Mouse (Mus musculus): ENCODE data around the gene Ccdc126. TPM values are rescaled to one million over a fixed set of nuclear protein-coding genes. Genes with fewer than 3 reads are reported as not detected.
"Not testable (repeated sequence)": the region's sequence is repeated elsewhere in the genome, so short reads cannot be mapped to it uniquely, and the experiment has no call there.

The Ccdc126 gene
- polyA plus RNA-seq, 1 experiment from 2014 or later, result 11.9 TPM

DNA sequence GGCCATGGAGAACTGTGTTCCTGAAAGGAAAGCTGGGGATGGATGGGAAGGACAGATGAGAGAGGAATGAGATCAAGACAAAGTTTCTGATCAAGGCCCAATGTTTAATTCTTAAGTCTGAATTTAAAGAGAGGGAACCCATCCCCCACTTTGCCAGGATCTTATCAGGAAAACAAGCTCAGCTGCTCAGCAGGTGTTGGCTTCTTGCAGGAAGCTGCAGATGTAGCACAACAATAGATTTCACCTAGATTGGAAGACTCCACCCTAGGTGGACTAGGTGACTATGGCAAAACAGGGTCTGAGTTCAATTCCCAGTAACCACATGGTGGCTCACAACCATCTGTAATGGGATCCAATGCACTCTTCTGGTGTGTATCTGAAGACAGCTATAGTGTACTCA, 20.8 kb upstream of the Ccdc126 start:
- H3K36me3 ChIP-seq (ENCODE audit: control insufficient read depth, insufficient read depth, low read length), result no peaks in the 10 kb centered on the region
- no peak overlapping the region for H3K9ac ChIP-seq (ENCODE audit: low read depth, low read length)
- H3K4me2 ChIP-seq (replicated peaks; ENCODE audit: low read depth, low read length), result no peak overlapping the region
- ATAC-seq (ENCODE audit: low FRiP score, low TSS enrichment), result no peak
- H3K9me3 ChIP-seq (ENCODE audit: control insufficient read depth, low read length), result no peaks in the 10 kb centered on the region
- no peak overlapping the region for H3K4me3 ChIP-seq (ENCODE audit: low read length)
- H3K4me1 ChIP-seq (ENCODE audit: control insufficient read depth, insufficient read depth, low read length), result no peaks in the 10 kb centered on the region
- no peak overlapping the region for H3K27ac ChIP-seq (ENCODE audit: low read depth, low read length)
- H3K27me3 ChIP-seq (ENCODE audit: control insufficient read depth, insufficient read depth, low read length), result no peaks in the 10 kb centered on the region

DNA sequence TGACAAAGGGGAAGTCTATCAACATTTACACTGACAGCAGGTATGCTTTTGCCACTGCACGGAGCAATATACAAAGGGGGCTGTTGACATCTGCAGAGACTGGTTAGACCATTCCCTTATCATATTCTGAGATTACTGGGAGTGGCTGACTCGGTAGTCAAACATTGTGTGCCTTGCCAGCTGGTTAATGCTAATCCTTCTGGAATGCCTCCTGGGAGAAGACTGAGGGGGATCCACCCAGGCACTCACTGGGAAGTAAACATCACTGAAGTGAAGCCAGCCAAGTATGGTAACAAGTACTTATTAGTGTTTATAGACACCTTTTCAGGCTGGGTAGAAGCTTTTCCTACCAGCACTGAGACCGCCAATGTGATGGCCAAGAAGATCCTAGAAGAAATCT, 4.3 kb upstream of the Ccdc126 start:
- WGBS, result 68% methylated on average over 3 of the region's 3 CpGs
- H3K27me3 ChIP-seq (ENCODE audit: control insufficient read depth, insufficient read depth, low read length); H3K27ac ChIP-seq (ENCODE audit: low read depth, low read length); H3K4me3 ChIP-seq (ENCODE audit: low read length); H3K4me2 ChIP-seq (replicated peaks; ENCODE audit: low read depth, low read length); H3K4me1 ChIP-seq (ENCODE audit: control insufficient read depth, insufficient read depth, low read length); H3K36me3 ChIP-seq (ENCODE audit: control insufficient read depth, insufficient read depth, low read length); ATAC-seq (ENCODE audit: low FRiP score, low TSS enrichment); H3K9ac ChIP-seq (ENCODE audit: low read depth, low read length); H3K9me3 ChIP-seq (ENCODE audit: control insufficient read depth, low read length): not testable (repeated sequence)

DNA sequence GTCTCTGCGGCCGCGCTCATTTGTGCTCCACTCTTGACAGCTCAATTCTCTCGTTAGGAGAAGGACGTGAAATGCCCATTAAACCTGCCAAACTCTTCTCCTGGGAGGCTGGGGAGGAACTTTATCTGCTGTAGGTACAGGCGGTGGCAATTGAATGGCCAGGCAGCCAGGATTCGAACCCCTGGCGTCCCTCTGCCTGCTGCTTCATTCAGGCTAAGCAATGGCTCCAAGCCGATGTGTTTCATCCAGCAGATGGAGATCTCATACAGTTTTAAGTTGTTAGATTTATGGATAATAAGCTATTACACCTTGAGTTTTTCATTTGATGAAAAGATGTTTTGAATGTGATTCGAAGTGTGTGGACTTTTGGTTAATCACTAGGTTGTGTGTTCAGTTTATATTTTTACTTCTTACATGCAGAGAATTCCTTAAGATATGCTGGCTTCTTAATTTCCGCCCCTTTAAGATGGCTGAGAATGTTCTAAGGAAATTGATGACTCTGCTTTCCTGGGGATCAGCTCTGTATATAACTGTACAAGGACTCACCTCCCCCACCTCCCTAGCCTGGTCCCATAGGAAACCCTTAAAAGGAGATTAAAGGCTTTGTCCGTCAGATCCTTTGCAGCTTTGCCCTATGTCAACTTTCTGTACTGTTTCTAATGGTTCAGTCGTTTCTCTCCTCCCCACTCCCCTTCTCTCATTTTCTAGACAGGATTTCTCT, 681 bp downstream of the Ccdc126 start:
- 10% methylated on average over 13 of the region's 13 CpGs for WGBS
- H3K9ac ChIP-seq (ENCODE audit: low read depth, low read length), result peak overlapping the region; percentile 79
- H3K9me3 ChIP-seq (ENCODE audit: control insufficient read depth, low read length), result no peaks in the 10 kb centered on the region
- peak overlapping the region; percentile 59 for H3K4me3 ChIP-seq (ENCODE audit: low read length)
- ATAC-seq (ENCODE audit: low FRiP score, low TSS enrichment), result no peak
- H3K4me2 ChIP-seq (replicated peaks; ENCODE audit: low read depth, low read length), result peak overlapping the region; percentile 64
- H3K36me3 ChIP-seq (ENCODE audit: control insufficient read depth, insufficient read depth, low read length), result no peaks in the 10 kb centered on the region
- peaks cover 11% of the 10 kb centered on the region; the same call in 1 of the 2 replicates for H3K4me1 ChIP-seq (ENCODE audit: control insufficient read depth, insufficient read depth, low read length)
- H3K27me3 ChIP-seq (ENCODE audit: control insufficient read depth, insufficient read depth, low read length), result no peaks in the 10 kb centered on the region
- H3K27ac ChIP-seq (ENCODE audit: low read depth, low read length), result peak overlapping the region; percentile 25

DNA sequence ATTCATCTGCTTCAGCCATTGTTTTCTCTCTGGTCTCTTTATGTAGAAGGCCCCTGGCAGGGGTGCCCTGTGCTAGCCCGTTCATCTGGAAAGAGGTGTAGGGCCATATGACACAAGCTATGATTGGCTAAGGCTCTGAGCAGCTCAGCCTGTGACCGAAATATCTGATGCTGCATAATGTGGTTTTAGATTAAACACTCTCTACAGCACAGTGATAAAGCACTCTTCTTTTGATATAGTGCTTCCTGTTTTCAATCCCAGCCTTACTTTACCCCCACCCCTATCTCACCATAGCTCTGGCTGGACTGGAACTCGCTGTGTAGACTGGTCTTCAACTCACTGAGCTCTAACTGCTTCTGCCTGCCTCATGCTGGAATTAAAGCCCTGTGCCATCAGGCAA, 2.3 kb downstream of the Ccdc126 start:
- no peak overlapping the region for H3K9ac ChIP-seq (ENCODE audit: low read depth, low read length)
- no peak overlapping the region for H3K4me2 ChIP-seq (replicated peaks; ENCODE audit: low read depth, low read length)
- no peaks in the 10 kb centered on the region for H3K27me3 ChIP-seq (ENCODE audit: control insufficient read depth, insufficient read depth, low read length)
- no peak overlapping the region for H3K27ac ChIP-seq (ENCODE audit: low read depth, low read length)
- no peak for ATAC-seq (ENCODE audit: low FRiP score, low TSS enrichment)
- H3K4me1 ChIP-seq (ENCODE audit: control insufficient read depth, insufficient read depth, low read length), result peaks cover 11% of the 10 kb centered on the region; the same call in 1 of the 2 replicates
- no peaks in the 10 kb centered on the region for H3K9me3 ChIP-seq (ENCODE audit: control insufficient read depth, low read length)
- no peak overlapping the region for H3K4me3 ChIP-seq (ENCODE audit: low read length)
- 70% methylated on average over 3 of the region's 3 CpGs for WGBS
- no peaks in the 10 kb centered on the region for H3K36me3 ChIP-seq (ENCODE audit: control insufficient read depth, insufficient read depth, low read length)

DNA sequence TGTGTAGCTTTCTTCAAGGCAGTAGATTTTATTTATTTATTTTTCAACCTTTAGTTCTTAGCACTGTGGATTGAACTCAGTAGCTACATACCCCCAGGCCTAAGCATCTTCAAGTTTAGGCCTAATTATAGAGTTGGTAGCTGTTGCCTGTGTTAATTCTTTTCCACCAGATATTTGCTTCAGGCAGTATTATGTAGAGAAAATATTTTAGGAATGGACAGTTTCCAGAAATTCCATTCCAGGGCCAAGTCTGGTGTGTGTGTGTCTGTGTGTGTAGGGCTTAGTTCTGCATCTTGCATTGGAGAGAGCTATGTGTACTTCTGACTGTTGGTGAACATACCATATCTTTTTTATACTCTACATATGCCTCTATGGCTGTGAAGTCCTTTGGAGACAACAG, 3.0 kb downstream of the Ccdc126 start:
- Histone ChIP-seq H3K4me1 (ENCODE audit: control insufficient read depth, insufficient read depth, low read length) (peaks cover 11% of the 10 kb centered on the region; the same call in 1 of the 2 replicates), H3K27ac (ENCODE audit: low read depth, low read length) (no peak overlapping the region), H3K27me3 (ENCODE audit: control insufficient read depth, insufficient read depth, low read length) (no peaks in the 10 kb centered on the region)

DNA sequence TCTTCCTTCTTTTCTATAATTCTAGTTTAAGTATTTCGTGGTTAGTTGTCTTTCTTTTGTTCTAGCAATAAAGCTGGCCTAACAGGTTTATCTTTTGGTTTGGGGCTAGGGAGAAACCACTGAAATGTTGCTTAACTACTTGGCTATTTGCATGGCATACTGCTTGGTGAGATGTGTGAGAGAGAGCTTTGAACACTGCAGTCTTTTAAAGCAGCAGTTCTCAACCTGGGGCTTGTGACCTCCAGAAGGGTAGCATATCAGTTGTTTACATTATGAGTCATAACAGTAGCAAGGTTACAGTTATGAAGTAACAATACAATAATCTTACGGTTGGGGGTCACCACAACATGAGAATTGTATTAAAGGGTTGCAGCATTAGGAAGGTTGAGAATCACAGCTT, 3.9 kb downstream of the Ccdc126 start:
- 69% methylated on average over 2 of the region's 2 CpGs for WGBS
- Histone ChIP-seq H3K4me1 (ENCODE audit: control insufficient read depth, insufficient read depth, low read length) (peaks cover 11% of the 10 kb centered on the region; the same call in 1 of the 2 replicates), H3K9me3 (ENCODE audit: control insufficient read depth, low read length) (no peaks in the 10 kb centered on the region), H3K4me2 (replicated peaks; ENCODE audit: low read depth, low read length) (no peak overlapping the region), H3K4me3 (ENCODE audit: low read length) (no peak overlapping the region), H3K27me3 (ENCODE audit: control insufficient read depth, insufficient read depth, low read length) (no peaks in the 10 kb centered on the region), H3K9ac (ENCODE audit: low read depth, low read length) (no peak overlapping the region), H3K27ac (ENCODE audit: low read depth, low read length) (no peak overlapping the region), H3K36me3 (ENCODE audit: control insufficient read depth, insufficient read depth, low read length) (no peaks in the 10 kb centered on the region)
- ATAC-seq (ENCODE audit: low FRiP score, low TSS enrichment), result no peak

More for the DNA sequence above, 3.0 kb downstream of the Ccdc126 start:
- no peak for ATAC-seq (ENCODE audit: low FRiP score, low TSS enrichment)
- Histone ChIP-seq H3K4me2 (replicated peaks; ENCODE audit: low read depth, low read length) (no peak overlapping the region), H3K9me3 (ENCODE audit: control insufficient read depth, low read length) (no peaks in the 10 kb centered on the region), H3K36me3 (ENCODE audit: control insufficient read depth, insufficient read depth, low read length) (no peaks in the 10 kb centered on the region), H3K4me3 (ENCODE audit: low read length) (no peak overlapping the region), H3K9ac (ENCODE audit: low read depth, low read length) (no peak overlapping the region)

DNA sequence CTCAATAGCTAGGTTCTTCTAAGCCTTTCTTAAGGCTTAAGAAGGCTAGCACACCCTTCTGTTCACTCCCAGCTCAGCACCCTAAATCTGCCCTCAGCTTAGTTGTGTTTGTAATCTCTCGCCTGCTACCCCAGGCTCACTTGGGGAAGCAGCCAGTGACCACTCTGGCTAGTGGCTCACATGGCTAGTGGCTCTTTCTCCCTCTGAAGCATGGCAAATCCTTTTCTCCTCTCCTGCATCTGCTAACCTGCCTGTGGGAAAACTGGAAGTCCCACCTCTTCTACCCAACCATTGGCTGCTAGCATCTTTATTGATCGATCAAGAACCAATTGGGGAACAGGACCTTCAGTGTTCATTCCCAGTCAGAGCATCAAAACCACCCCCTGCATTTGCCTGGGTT, 5.5 kb downstream of the Ccdc126 start:
- no peak for ATAC-seq (ENCODE audit: low FRiP score, low TSS enrichment)
- H3K36me3 ChIP-seq (ENCODE audit: control insufficient read depth, insufficient read depth, low read length), result no peaks in the 10 kb centered on the region
- H3K27ac ChIP-seq (ENCODE audit: low read depth, low read length), result no peak overlapping the region
- H3K9ac ChIP-seq (ENCODE audit: low read depth, low read length), result no peak overlapping the region
- H3K4me3 ChIP-seq (ENCODE audit: low read length), result no peak overlapping the region
- H3K4me2 ChIP-seq (replicated peaks; ENCODE audit: low read depth, low read length), result no peak overlapping the region
- no peaks in the 10 kb centered on the region for H3K27me3 ChIP-seq (ENCODE audit: control insufficient read depth, insufficient read depth, low read length)
- 78% methylated on average over 2 of the region's 2 CpGs for WGBS
- H3K9me3 ChIP-seq (ENCODE audit: control insufficient read depth, low read length), result no peaks in the 10 kb centered on the region
- H3K4me1 ChIP-seq (ENCODE audit: control insufficient read depth, insufficient read depth, low read length), result peaks cover 11% of the 10 kb centered on the region; the same call in 1 of the 2 replicates

DNA sequence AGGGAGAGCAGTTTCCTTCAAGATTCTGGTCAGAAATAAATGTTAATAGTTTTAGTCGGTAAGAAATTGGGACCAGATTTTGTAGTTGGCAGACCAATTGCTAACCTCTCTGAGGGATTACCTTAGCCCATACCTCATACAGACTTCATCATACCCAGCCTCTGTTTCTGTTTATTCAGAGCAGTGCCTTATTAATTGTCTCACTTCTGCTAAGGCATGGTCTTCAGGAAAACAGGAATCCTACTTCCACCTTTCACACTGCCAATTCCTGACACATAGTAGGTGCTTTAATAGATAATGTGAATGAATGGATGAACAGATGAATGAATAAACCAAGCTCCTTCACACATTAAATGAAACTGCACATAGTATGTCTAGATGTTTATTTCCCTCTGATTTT, 6.2 kb downstream of the Ccdc126 start:
- no peaks in the 10 kb centered on the region for H3K27me3 ChIP-seq (ENCODE audit: control insufficient read depth, insufficient read depth, low read length)
- H3K9me3 ChIP-seq (ENCODE audit: control insufficient read depth, low read length), result no peaks in the 10 kb centered on the region
- no peak for ATAC-seq (ENCODE audit: low FRiP score, low TSS enrichment)
- H3K36me3 ChIP-seq (ENCODE audit: control insufficient read depth, insufficient read depth, low read length), result no peaks in the 10 kb centered on the region
- H3K27ac ChIP-seq (ENCODE audit: low read depth, low read length), result no peak overlapping the region
- WGBS, result 90% methylated on average over 1 of the region's 1 CpGs
- H3K4me1 ChIP-seq (ENCODE audit: control insufficient read depth, insufficient read depth, low read length), result peaks cover 7% of the 10 kb centered on the region; the same call in 1 of the 2 replicates
- H3K4me2 ChIP-seq (replicated peaks; ENCODE audit: low read depth, low read length), result no peak overlapping the region
- H3K9ac ChIP-seq (ENCODE audit: low read depth, low read length), result no peak overlapping the region
- no peak overlapping the region for H3K4me3 ChIP-seq (ENCODE audit: low read length)

DNA sequence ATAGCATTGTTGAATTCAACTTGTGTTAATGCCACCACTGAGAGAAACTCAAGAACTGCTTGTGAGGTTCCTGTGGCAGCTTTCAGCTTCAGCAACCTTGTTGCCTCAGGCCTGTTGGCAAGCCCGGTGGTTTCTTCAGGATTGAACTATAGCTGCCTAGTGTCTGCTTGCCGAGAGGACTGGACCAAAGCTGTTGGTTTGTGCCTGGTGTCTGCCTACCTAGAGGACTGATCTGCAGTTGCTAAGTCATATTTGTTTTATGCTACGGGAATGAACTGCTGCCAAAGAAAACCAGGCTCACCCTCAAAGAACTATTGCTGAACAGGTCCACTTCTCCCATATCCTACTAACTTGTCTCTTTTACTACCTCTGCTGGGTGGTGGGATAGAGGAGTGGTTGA, 7.8 kb downstream of the Ccdc126 start:
- H3K36me3 ChIP-seq (ENCODE audit: control insufficient read depth, insufficient read depth, low read length), result no peaks in the 10 kb centered on the region
- H3K4me1 ChIP-seq (ENCODE audit: control insufficient read depth, insufficient read depth, low read length), result no peaks in the 10 kb centered on the region
- H3K27me3 ChIP-seq (ENCODE audit: control insufficient read depth, insufficient read depth, low read length), result no peaks in the 10 kb centered on the region
- ATAC-seq (ENCODE audit: low FRiP score, low TSS enrichment), result no peak
- no peak overlapping the region for H3K4me2 ChIP-seq (replicated peaks; ENCODE audit: low read depth, low read length)
- H3K4me3 ChIP-seq (ENCODE audit: low read length), result no peak overlapping the region
- no peaks in the 10 kb centered on the region for H3K9me3 ChIP-seq (ENCODE audit: control insufficient read depth, low read length)
- WGBS, result 60% methylated on average over 3 of the region's 3 CpGs
- no peak overlapping the region for H3K9ac ChIP-seq (ENCODE audit: low read depth, low read length)
- no peak overlapping the region for H3K27ac ChIP-seq (ENCODE audit: low read depth, low read length)

Data from kidney, embryonic 14.5 days (tissue).